Mouse (Mus musculus): ENCODE measurements at regions not wholly inside any gene's neighbourhood (a gene's known extent, or its start where the extent isn't known, plus 50 kb on each side); places are given as distances from the start of the nearest gene placed in this dataset.

- H3K9ac ChIP-seq (ENCODE audit: low read depth, low read length) = no peak overlapping the region
- H3K27ac ChIP-seq (ENCODE audit: low read depth, low read length) = no peak overlapping the region
- no peak overlapping the region for H3K4me2 ChIP-seq (replicated peaks; ENCODE audit: low read depth)
- H3K4me3 ChIP-seq (ENCODE audit: low read depth, low read length) = no peak overlapping the region
- 69% methylated on average over 7 of the region's 7 CpGs for WGBS
- no peaks in the 10 kb centered on the region for H3K9me3 ChIP-seq (ENCODE audit: control insufficient read depth)
- ATAC-seq = no peak
- no peaks in the 10 kb centered on the region for H3K36me3 ChIP-seq (ENCODE audit: control insufficient read depth, insufficient read depth)
- no peaks in the 10 kb centered on the region for H3K4me1 ChIP-seq (replicated peaks; ENCODE audit: control insufficient read depth, insufficient read depth, low read length)
- H3K27me3 ChIP-seq (replicated peaks; ENCODE audit: control insufficient read depth, insufficient read depth, low read length) = no peaks in the 10 kb centered on the region
- TF ChIP-seq CTCF (IDR thresholded peaks at IDR 0.05; ENCODE audit: low read depth) = no peak
Observed at GRCm38 (mm10) chr9:73173589-73174247, 60.5 kb downstream of the Rsl24d1 start.

- Histone ChIP-seq H3K27me3 (replicated peaks; ENCODE audit: control insufficient read depth, insufficient read depth, low read length) (no peaks in the 10 kb centered on the region), H3K4me1 (replicated peaks; ENCODE audit: control insufficient read depth, insufficient read depth, low read length) (no peaks in the 10 kb centered on the region), H3K9ac (ENCODE audit: low read depth, low read length) (no peak overlapping the region), H3K4me2 (replicated peaks; ENCODE audit: low read depth) (no peak overlapping the region), H3K27ac (ENCODE audit: low read depth, low read length) (no peak overlapping the region), H3K9me3 (ENCODE audit: control insufficient read depth) (no peaks in the 10 kb centered on the region), H3K4me3 (ENCODE audit: low read depth, low read length) (no peak overlapping the region), H3K36me3 (ENCODE audit: control insufficient read depth, insufficient read depth) (no peaks in the 10 kb centered on the region)
- no peak for ATAC-seq
- TF ChIP-seq CTCF (IDR thresholded peaks at IDR 0.05; ENCODE audit: low read depth) = no peak
Observed at GRCm38 (mm10) chr9:73176645-73177044, 63.4 kb downstream of the Rsl24d1 start.

GRCm38 (mm10) chr9:73183356-73183755 is 70.1 kb downstream of the Rsl24d1 start:
- TF ChIP-seq CTCF (IDR thresholded peaks at IDR 0.05; ENCODE audit: low read depth) = no peak
- H3K9ac ChIP-seq (ENCODE audit: low read depth, low read length) = no peak overlapping the region
- ATAC-seq = no peak
- 84% methylated on average over 5 of the region's 5 CpGs for WGBS
- no peak overlapping the region for H3K4me3 ChIP-seq (ENCODE audit: low read depth, low read length)
- H3K4me1 ChIP-seq (replicated peaks; ENCODE audit: control insufficient read depth, insufficient read depth, low read length) = no peaks in the 10 kb centered on the region
- H3K4me2 ChIP-seq (replicated peaks; ENCODE audit: low read depth) = no peak overlapping the region
- H3K9me3 ChIP-seq (ENCODE audit: control insufficient read depth) = no peaks in the 10 kb centered on the region
- H3K36me3 ChIP-seq (ENCODE audit: control insufficient read depth, insufficient read depth) = no peaks in the 10 kb centered on the region
- no peaks in the 10 kb centered on the region for H3K27me3 ChIP-seq (replicated peaks; ENCODE audit: control insufficient read depth, insufficient read depth, low read length)
- H3K27ac ChIP-seq (ENCODE audit: low read depth, low read length) = no peak overlapping the region

- Histone ChIP-seq H3K4me2 (replicated peaks; ENCODE audit: low read depth) (no peak overlapping the region), H3K9me3 (ENCODE audit: control insufficient read depth) (no peaks in the 10 kb centered on the region), H3K4me1 (replicated peaks; ENCODE audit: control insufficient read depth, insufficient read depth, low read length) (no peaks in the 10 kb centered on the region), H3K36me3 (ENCODE audit: control insufficient read depth, insufficient read depth) (no peaks in the 10 kb centered on the region), H3K4me3 (ENCODE audit: low read depth, low read length) (no peak overlapping the region), H3K27me3 (replicated peaks; ENCODE audit: control insufficient read depth, insufficient read depth, low read length) (no peaks in the 10 kb centered on the region), H3K27ac (ENCODE audit: low read depth, low read length) (no peak overlapping the region), H3K9ac (ENCODE audit: low read depth, low read length) (no peak overlapping the region)
- 42% methylated on average over 3 of the region's 3 CpGs for WGBS
- peak; percentile 30 for TF ChIP-seq CTCF (IDR thresholded peaks at IDR 0.05; ENCODE audit: low read depth)
- no peak for ATAC-seq
Observed at GRCm38 (mm10) chr9:73184908-73185307, 71.7 kb downstream of the Rsl24d1 start.

GRCm38 (mm10) chr9:73192271-73192785 is 79.1 kb downstream of the Rsl24d1 start:
- H3K27me3 ChIP-seq (replicated peaks; ENCODE audit: control insufficient read depth, insufficient read depth, low read length) = no peaks in the 10 kb centered on the region
- H3K9ac ChIP-seq (ENCODE audit: low read depth, low read length) = no peak overlapping the region
- H3K4me2 ChIP-seq (replicated peaks; ENCODE audit: low read depth) = no peak overlapping the region
- H3K27ac ChIP-seq (ENCODE audit: low read depth, low read length) = no peak overlapping the region
- no peak overlapping the region for H3K4me3 ChIP-seq (ENCODE audit: low read depth, low read length)
- H3K36me3 ChIP-seq (ENCODE audit: control insufficient read depth, insufficient read depth) = no peaks in the 10 kb centered on the region
- no peaks in the 10 kb centered on the region for H3K9me3 ChIP-seq (ENCODE audit: control insufficient read depth)
- no peak for ATAC-seq
- TF ChIP-seq CTCF (IDR thresholded peaks at IDR 0.05; ENCODE audit: low read depth) = no peak
- no peaks in the 10 kb centered on the region for H3K4me1 ChIP-seq (replicated peaks; ENCODE audit: control insufficient read depth, insufficient read depth, low read length)
- 30% methylated on average over 11 of the region's 11 CpGs for whole genome bisulfite sequencing

GRCm38 (mm10) chr9:73198261-73199085 is 85.2 kb downstream of the Rsl24d1 start:
- 87% methylated on average over 10 of the region's 10 CpGs for WGBS
- Histone ChIP-seq H3K27ac (ENCODE audit: low read depth, low read length) (no peak overlapping the region), H3K4me1 (replicated peaks; ENCODE audit: control insufficient read depth, insufficient read depth, low read length) (no peaks in the 10 kb centered on the region), H3K27me3 (replicated peaks; ENCODE audit: control insufficient read depth, insufficient read depth, low read length) (no peaks in the 10 kb centered on the region), H3K9ac (ENCODE audit: low read depth, low read length) (no peak overlapping the region), H3K36me3 (ENCODE audit: control insufficient read depth, insufficient read depth) (no peaks in the 10 kb centered on the region), H3K4me2 (replicated peaks; ENCODE audit: low read depth) (no peak overlapping the region), H3K4me3 (ENCODE audit: low read depth, low read length) (no peak overlapping the region), H3K9me3 (ENCODE audit: control insufficient read depth) (no peaks in the 10 kb centered on the region)
- ATAC-seq = no peak
- no peak for TF ChIP-seq CTCF (IDR thresholded peaks at IDR 0.05; ENCODE audit: low read depth)

Measured in intestine, postnatal 0 days (tissue).